Mouse (Mus musculus) telencephalon, adult 2 months (tissue): ENCODE measurements at regions not wholly inside any gene's neighbourhood (a gene's known extent, or its start where the extent isn't known, plus 50 kb on each side); places are given as distances from the start of the nearest gene placed in this dataset.
"Not testable (repeated sequence)": the region's sequence is repeated elsewhere in the genome, so short reads cannot be mapped to it uniquely, and the experiment has no call there.

Experiments used
- DNase-seq: peaks from one replicate; pipeline ENCODE4 v3.0.0-alpha.2; 2011; ENCODE audit warnings: low read depth, low spot score

DNA sequence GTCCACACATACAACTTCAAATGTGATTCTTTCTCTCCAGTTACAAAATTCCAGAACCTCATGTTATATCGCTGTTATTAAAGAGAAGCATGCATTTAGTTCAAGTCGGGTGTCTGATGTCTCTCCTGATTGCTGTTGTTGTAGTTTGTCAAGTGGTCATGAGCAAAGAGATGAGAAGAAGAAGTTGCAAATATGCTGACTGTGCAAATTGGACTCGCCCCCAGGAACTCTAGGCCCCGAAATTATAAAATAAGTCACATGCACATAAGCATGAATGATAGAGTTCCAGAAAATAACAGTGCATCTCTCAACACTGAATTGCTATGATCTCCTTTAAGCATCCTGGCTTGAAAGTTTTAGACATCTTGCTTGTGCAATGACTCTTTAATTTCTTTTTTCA is 53.3 kb downstream of the Kif2b start:
- no peak for DNase-seq

DNA sequence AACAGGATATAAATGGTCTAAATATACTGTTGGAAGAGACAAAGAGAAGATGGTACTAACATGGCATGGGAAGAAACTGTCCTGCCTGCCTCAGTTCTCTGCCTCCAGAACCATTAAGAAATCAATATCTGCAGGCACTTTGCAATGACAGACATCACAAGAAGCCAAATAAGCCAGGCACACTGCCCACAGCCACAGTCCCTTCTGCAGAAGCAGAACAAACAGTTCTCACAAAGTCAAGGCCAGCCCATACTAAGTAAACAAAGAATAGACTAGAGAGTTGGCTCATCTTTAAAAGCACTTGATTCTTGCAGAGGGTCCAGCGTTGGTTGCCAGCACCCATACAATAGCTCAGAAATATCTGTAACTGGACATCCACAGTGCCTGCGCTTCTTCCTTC is 98.1 kb downstream of the Kif2b start:
- no peak for DNase-seq

DNA sequence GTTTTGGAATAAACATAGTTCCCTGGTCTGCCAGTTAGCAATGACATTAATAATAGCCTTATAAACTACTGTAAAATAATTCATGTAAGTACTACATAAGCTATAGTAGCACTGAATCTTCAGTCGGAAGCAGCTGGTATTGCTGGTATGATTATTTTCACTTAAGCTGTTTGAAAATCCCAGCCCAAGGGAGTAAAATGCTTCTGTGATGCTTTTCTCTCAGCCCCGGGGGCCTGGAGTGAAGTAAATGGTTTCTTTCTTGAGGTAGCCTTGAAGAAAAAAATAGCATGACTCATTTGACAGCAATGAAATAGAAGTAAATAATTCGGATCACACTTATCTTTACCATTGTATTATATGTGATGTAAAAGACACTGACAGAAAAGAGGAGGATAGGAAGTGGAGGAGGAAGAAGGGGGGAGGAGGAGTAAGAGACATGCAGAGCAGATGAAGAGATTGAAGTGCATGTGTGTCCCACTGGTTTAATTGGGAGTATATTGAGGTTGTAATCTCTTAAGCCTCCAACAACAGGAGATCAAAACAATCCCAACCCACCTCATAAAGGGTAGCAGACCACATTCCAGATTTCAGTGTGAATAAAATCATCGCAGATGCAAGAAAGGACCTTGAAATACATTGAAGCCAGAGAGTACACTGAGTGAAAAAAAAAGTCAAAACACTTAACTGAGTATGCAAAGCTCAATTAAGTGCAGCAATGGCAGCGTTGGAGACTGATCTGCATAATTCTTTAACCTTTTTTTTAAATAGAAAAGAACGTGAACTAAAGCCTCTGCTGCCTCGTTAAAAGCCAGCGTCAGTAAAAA is 113.6 kb downstream of the Kif2b start:
- no peak for DNase-seq

DNA sequence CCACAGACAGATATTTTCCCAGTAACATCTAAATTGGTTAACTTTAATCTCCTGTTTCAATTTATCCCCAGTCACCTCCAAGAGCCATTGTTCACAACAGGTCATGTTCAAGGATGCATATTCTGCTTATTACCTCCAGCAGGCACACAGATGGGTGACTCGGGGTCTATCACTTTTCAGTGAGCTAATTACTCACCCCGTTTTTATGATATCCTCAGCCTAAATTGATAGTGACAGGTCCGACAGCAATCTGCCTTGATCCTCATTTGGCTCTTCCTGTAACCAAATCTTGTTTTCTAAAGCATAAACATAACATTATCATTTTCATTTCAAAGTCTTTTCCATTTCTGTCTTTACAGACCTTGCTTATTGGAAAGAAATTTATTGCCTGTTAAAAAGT is 115.4 kb downstream of the Kif2b start:
- DNase-seq = no peak

DNA sequence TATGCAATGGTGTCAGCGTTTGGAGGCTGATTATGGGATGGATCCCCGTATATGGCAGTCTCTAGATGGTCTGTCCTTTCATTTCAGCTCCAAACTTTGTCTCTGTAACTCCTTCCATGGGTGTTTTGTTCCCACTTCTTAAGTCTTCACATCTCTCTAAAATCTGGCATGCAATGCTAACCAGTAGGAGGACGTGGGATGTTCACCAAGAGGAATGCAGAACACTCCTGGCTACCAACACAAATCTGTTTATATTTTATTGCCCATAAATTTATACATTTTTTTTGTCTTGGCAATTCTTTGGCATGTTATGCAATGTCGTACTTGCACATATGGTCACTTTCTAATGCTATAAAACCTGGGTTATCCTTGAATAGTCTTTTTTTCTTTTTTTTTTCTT is 135.0 kb downstream of the Kif2b start:
- peak; percentile 80 for DNase-seq

DNA sequence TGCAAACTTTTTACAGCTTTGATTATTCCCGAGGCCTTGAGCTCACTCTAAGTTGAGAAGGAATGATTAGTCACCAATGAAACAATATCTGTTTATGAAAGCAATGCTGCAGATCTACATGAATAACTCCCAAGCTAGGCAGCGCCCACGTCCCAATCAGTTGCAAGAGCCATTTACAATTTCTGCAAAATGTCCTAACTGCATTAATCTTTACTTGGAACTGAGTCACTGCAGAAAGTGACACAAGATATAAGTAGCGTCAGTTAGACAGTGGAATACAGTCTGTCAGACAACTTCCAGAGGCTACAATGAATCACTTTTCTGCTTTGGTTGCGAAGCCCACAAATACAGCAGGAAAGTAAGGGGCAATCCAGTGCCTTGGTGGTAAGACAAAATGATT is 145.2 kb downstream of the Kif2b start:
- DNase-seq = peak; percentile 22

DNA sequence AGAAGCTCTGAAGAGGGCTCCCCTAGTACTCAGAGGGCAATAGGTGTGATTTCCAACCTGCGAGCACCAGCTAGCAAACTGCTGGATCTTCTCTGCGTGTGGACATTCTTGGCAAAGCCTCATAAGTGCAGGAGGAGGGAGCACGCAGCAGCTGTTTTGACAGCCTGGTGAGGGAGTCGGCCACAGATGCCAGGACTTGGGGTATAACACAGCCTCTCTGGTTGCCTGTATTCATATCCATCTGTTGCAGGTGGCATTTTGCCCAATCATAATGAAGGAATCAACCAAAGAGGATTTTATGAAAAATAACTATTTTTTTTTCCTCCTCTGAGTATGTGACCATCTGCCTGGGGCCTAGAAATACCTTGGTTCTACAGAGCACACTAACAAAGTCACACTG is 150.6 kb downstream of the Kif2b start:
- peak; percentile 82 for DNase-seq

DNA sequence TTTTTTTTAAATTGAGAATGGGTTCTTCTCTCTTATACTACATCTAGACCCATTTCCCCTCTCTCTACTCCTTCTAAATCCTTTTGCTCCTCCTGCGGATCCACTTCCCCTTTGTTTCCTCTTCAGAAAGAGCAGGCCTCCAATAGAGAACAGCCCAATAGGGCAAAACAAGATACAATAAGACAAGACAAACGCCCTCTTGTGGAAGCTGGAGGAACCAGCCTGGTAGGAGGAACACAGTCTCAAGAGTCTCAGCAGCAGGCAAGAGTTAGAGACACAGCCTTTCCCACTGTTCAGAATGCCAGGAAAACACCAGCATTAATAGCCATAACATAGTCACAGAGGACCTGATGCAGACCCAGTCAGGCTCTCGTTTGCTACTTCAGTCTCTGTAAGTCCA is 190.2 kb downstream of the Kif2b start:
- DNase-seq = no peak

DNA sequence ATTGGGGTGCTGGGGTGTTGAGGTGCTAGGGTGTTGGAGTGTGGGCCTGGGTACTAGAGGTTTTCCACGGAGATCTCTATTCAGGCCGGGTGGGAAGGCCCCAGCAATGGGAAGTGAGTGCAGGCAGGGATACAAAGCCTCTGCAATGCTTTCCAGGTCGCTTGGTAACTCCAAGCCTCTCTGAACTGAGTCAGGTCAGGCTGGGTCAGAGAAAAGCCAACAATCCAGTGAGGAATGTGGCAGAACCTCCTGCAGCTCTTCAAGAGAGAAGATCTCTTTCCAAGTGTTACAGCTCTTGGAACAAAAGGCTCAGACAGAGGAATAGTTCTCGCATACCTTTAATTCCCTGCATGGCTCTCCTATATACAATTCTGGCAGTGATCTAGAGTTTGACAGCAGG is 220.3 kb downstream of the Kif2b start:
- no peak for DNase-seq

DNA sequence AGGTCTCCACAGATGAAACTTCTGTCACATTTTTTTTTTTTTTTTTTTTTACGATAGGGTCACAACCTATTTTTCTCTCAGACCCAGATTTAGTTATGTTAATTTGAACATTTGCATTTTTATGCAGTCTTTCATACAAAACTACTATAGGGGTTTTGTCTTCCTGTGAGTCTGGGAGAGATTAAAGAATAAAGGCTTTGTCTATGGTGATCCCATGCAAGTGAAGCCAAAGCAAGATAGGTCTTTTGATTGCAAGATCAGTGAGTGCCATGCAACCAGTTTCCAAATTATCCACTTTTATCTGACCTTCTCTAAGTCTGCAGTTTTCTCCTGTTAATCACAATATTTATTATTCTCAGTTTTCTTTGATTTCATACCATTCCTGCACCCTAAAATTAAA is 234.7 kb downstream of the Kif2b start:
- no peak for DNase-seq

DNA sequence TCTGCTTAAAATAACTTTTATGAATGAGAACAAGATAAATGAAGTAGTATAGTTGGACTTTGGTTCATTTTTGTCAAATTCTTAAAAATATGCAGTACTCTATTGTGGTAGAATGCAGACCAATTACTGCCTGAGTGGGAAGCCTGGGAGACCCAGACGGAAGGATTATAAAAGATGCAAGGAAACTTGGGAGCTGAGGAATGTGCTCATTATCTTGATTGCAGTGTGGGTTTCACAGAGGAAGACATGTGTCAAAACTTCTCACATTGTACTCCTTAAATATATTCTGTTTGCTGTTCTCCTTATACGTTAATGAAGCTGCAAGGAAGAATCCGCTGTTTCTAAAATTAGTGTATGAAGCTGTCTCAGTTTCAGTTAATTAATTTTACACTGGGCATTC is 244.3 kb downstream of the Kif2b start:
- peak; percentile 12 for DNase-seq

DNA sequence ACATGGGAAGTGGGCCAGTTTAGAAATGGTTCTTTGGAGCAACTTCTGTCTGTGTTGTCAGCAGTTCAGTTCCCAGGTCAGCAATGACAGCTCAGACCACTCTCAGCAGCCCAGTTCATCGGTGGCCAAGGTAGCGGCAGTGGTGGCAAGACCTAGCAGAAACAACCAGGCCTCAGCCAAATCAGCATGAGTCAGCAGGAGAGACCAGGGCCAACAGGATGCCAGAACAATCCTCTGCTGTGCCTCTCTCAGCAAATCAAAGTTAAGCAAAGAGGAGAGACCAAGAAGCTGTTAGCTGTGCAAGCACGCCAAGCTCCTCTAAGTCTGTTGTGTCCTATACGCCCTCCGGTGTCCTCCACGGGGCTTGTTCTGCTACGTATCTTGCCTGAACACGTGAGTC is 249.8 kb downstream of the Kif2b start:
- DNase-seq = no peak

DNA sequence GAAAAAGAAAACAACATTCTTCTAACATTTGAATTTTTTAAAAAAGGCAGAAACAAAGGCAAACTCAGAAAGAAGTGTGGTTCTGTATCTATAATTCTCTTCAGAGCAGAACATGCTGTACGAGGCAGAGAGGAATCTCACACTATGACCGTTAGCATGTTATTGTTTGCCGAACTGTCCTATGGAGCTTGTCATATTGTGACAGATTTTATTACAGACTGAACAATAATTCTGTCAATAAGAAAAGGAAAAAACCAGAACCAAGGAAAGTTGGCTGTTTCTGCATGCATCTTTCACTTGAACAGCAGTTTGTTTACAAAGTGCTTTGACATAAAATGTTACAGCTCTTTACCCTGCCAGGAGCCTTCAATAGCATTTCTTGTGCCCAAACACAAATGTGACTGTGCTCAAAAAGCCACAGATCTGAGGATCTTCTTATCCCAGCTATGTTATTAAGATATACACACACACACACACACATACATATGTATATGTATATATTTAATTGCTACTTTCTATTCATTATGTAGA is 267.1 kb downstream of the Kif2b start:
- no peak for DNase-seq

DNA sequence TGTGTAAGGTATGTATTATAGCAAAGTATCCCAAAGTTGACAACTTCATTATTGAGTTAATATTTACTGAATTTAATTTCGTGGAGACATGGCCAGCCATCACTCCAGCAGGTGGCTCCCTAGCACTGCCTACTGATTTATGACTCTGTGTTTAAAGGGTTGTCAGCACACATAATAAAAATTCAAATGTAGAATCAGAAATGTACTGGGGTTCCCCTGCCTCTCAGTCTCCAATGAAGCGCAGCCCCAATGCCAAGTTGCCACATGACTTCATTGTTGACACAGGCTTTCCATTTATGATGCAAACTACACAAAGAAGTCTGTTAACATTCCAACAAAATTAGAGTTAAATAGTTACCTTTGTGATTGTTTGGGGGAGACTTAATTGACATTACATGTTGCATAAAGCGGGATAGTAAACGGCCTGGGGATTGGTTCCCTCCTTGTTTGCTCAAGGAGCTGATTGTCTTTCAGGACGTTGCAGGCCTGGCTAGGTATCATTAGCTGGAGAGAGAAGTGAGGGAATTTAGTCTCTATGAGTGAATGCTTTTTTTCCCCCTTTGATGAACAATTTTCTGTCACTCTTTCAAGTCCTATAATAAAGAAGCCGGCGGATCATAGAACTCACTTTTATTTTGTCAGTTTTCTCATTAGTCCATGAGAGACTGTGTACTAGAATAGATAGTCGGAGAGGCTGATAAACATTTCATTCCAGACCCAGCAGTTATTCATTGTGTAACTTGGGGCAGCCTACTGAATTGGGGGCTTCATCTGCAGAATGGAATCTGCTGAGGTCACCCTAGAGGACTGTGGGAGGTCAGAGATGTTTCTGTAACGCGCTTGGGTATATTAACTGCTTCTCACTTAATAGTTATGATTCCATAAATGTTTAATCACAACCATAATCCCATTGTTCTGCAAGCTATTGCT is 287.9 kb downstream of the Kif2b start:
- no peak for DNase-seq

DNA sequence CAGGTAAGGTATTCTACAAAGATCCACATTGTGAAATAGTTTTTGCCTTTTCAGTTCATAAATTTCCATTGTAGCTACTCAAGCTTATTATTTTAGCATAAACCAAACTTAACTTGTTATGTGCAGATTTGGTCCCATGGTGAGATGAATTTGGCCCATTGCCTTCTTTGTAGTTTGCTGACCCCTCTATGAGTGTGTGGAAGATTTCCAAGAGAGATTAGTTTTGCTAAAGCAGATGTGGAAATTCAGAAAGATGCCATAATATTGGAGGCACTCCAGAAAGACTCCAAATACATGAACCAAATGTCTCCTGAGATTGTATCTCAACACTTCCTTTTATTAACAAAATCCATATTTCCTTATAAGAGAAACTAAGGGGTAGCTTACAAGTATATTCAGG is 291.0 kb downstream of the Kif2b start:
- no peak for DNase-seq

DNA sequence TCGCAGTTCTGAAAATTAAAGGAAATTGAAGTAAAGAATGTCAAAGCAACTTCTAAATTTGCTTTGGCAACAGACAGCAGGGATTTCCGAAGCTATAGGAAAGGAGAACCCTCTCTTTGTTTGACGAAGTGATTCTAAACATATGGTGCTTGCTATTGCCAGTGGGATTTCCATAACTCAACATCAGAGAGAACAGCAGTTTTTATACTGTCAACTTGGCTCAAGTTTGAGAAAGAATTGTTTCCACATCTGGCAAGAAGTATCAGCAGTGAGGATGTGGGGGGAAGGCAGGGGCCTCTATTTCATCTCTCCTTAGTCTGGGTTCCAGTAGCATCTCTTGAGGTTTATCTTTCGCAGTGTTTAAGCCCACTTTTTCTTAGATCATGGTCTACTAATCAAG is 315.1 kb downstream of the Kif2b start:
- DNase-seq = peak; percentile 9

DNA sequence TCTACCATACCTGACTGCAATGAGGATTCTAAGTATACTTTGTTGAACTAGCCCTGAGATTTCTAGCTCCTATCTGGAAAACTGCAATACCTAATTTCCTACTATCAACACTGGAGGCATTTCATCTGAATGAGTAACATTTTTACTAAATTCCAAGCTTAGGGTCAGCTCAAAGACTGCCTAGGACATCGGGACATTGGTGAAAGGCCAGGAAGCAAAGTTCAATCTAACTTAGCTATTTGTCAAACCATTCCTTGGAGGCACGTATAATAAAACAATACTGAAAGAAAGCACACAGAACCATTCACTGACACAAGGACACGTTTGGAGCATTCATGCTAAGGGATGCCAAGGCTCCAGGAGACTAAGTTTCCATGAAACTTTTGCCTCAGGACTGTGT is 335.3 kb downstream of the Kif2b start:
- DNase-seq = not testable (repeated sequence)

DNA sequence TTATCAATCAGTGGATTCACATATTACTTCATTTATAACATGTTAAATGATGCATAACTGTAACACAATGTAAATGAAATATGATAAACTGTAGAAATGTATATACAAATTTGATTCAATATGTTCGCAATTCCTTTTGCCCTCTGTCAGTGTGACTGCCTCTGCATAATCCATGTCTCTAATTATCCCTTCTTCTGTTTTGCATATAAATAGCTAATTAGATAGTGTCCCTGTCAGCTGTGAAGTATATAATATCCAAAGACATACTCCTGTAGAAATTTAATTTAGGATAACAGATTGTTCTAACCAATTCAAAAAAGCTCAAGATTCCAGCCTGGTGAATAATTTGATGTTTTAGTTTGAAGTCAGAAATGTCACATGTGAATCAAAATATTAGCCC is 361.2 kb downstream of the Kif2b start:
- no peak for DNase-seq

DNA sequence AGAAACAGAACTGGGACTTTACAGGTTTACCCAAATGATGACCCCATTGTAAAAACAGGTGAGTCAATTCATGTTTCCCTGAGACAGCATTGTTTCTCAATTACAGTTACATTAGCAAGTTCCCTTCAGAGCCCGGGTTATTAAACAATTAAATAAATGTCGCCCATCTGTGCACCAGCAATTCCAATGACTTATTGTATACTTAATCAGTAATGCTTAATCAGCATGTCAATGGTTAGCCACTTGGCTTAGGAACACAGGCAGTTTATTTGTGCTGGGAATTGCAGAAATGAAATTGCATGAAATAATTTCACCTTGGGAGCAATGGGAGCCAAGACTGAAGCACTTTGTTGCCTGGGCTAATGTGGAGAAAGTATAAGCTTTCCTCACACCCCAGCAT is 364.3 kb downstream of the Kif2b start:
- DNase-seq = no peak

DNA sequence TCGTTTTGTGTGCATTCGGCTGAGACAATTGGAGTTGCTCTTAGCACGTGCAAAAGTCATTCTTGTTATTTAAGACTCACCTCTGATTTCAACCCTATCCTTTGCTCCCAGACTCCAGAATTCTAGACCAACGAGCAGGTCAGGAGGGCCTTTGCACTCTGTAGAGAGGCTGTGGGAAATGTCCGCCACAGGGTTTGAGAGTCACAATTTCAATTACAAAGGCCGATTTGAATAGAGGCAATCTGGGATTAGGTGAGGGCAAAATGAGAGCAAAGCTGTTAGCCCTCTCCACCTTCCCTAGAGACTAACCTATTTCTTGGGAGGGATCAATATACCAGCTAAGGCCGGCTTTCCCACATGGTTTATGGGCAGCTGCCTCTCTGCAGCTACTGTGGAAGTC is 370.9 kb downstream of the Kif2b start:
- DNase-seq = no peak

DNA sequence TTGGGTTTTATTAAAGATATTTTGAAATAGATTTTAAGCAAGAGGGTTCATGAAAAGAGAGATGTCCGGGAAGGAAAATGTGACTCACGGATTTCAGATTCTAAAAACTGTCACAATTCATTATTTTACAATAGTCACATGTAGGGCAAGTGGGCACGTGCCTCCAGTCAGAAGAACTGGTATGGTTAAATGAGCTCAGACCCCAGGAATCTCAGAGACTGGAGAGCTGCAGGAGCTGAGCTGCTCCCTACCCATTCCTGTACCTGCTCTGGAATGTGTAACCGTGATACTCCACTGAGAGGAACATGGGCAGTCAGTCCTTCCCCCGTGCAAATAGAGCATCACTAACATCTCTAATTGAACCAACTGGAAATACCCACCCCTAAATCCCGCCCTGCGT is 372.9 kb downstream of the Kif2b start:
- DNase-seq = no peak

DNA sequence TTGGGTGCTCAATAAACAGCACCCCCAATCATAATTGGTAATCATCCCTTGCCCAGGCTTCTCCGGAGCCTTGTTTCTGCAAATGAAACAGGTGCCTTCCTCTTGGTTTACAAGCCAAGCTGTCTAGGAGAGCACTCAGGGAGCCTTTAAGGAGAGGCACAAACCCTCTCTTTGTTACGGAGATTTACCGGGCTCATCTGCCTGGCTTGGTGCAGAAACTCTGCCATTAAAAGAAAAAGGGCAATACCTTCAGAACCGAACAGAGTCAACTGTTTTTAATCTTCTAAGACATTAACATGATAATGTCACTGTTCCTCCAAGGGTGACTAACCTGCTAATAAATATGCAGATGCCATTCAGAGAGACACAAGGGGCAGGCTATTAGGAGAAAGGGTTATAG is 380.5 kb downstream of the Kif2b start:
- DNase-seq = no peak

DNA sequence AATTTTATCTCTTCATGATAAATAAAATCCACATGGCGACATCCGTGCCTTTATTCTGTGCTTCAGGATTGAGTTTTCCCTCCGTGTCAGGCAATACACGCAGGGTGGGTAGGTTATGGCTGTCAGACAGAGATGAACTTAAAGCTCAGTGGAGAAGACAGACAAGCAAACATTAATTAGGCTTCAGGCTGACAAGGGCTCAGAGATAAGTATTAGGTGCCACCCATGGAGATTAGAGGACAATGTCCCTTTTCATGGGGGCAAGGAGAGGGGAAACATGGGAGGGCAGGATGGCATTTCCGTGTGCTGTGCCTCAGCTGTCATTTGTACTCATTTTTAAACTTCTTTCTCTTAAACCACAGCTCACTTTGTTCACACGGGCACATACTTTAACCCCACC is 381.0 kb downstream of the Kif2b start:
- DNase-seq = no peak
